ENCODE assay signal across 19 mouse cellular contexts in the genomic region with DNA sequence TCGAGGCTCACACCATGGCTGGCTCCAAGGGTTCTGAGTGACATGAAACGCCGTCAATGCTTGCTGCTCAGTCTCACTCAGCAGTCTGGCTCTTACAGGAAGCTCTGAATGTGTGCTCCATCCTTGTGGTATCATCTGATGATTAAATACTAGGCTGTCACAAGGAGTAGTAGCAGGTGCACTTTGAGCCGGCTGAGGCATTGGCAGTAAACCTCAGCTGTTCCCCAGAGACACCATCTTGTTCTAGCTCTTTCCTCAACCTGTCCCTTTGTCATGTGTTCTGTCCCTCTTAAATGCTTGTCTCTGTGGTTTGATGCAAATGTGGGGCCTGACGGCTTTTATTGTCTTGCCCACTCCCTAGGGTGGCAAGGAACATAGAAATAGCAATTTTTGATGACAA.
DNase-seq lines count a peak whose midpoint lies in the region; ATAC-seq and TF ChIP-seq lines count a peak whose summit lies in the region.
"Had no signal": no experiment of that assay in that cellular context is flagged by ENCODE, and none has a peak within 500 bp of the region (broad histone marks: within the 10 kb centered on the region; RNA-seq: fewer than 3 reads in every experiment).

No protein-coding gene starts in this region.

- no peak overlapping the region for H3K9ac ChIP-seq in forebrain, postnatal 0 days
- no peak overlapping the region for H3K9ac ChIP-seq in forebrain, embryonic 11.5 days (ENCODE audit: low read length)
- H3K9ac ChIP-seq: limb, embryonic 13.5 days; liver, embryonic 15.5 days had no signal

- H3K4me1 ChIP-seq in forebrain, postnatal 0 days (ENCODE audit: insufficient read depth) = peaks cover 6% of the 10 kb centered on the region; the same call in 1 of the 2 replicates
- H3K4me1 ChIP-seq in forebrain, embryonic 11.5 days (replicated peaks; ENCODE audit: control insufficient read depth, insufficient read depth, low read length) = peaks cover 1% of the 10 kb centered on the region
- H3K4me1 ChIP-seq: liver, embryonic 15.5 days had no signal

- H3K27me3 ChIP-seq in forebrain, postnatal 0 days (ENCODE audit: insufficient read depth, low read length) = no peaks in the 10 kb centered on the region
- no peaks in the 10 kb centered on the region for H3K27me3 ChIP-seq in forebrain, embryonic 11.5 days (ENCODE audit: control insufficient read depth, insufficient read depth, low read length)
- H3K27me3 ChIP-seq: liver, embryonic 15.5 days had no signal

- H3K9me3 ChIP-seq in forebrain, postnatal 0 days (ENCODE audit: low read length) = no peaks in the 10 kb centered on the region
- H3K9me3 ChIP-seq in forebrain, embryonic 11.5 days (ENCODE audit: control insufficient read depth, low read length) = no peaks in the 10 kb centered on the region
- H3K9me3 ChIP-seq: limb, embryonic 13.5 days; liver, embryonic 15.5 days; midbrain, embryonic 10.5 days had no signal

- no peaks in the 10 kb centered on the region for H3K36me3 ChIP-seq in forebrain, postnatal 0 days (ENCODE audit: insufficient read depth)
- no peaks in the 10 kb centered on the region for H3K36me3 ChIP-seq in forebrain, embryonic 11.5 days (ENCODE audit: control insufficient read depth, insufficient read depth, low read length)
- H3K36me3 ChIP-seq: G1E; limb, embryonic 13.5 days; liver, embryonic 15.5 days; midbrain, embryonic 10.5 days had no signal

- TF ChIP-seq CTCF in forebrain, postnatal 0 days (IDR thresholded peaks at IDR 0.05; ENCODE audit: low read depth) = no peak
- no peak for TF ChIP-seq CTCF in brain, embryonic 14.5 days (IDR thresholded peaks at IDR 0.05; ENCODE audit: borderline replicate concordance, extremely low read depth, insufficient read depth, insufficient read length)
- TF ChIP-seq CTCF in layer of hippocampus, adult 2 months (conservative IDR thresholded peaks at IDR 0.05) = no peak

- H3K27ac ChIP-seq in forebrain, postnatal 0 days (ENCODE audit: low read depth, low read length) = no peak overlapping the region
- no peak overlapping the region for H3K27ac ChIP-seq in forebrain, embryonic 11.5 days (ENCODE audit: low read depth, low read length)
- H3K27ac ChIP-seq in layer of hippocampus, adult 2 months = no peak overlapping the region
- H3K27ac ChIP-seq: hindbrain, postnatal 0 days; kidney, postnatal 0 days; limb, embryonic 13.5 days; liver, embryonic 15.5 days; midbrain, embryonic 10.5 days had no signal

- TF ChIP-seq POLR2A in brain, embryonic 14.5 days (IDR thresholded peaks at IDR 0.05; ENCODE audit: borderline replicate concordance, extremely low read depth, insufficient read depth, insufficient read length, poor library complexity, severe bottlenecking) = no peak

- WGBS in forebrain, postnatal 0 days = 80% methylated on average over 5 of the region's 5 CpGs
- 87% methylated on average over 5 of the region's 5 CpGs for WGBS in forebrain, embryonic 11.5 days

- ATAC-seq in forebrain, postnatal 0 days = peak; percentile 9; the same call in 1 of the 2 replicates
- no peak for ATAC-seq in forebrain, embryonic 11.5 days (replicated peaks; ENCODE audit: low FRiP score)
- ATAC-seq: hindbrain, postnatal 0 days had no signal

- H3K4me3 ChIP-seq in forebrain, postnatal 0 days (ENCODE audit: low read depth, low read length) = no peak overlapping the region
- no peak overlapping the region for H3K4me3 ChIP-seq in forebrain, embryonic 11.5 days (ENCODE audit: low read depth, low read length)
- H3K4me3 ChIP-seq in layer of hippocampus, adult 2 months = no peak overlapping the region
- H3K4me3 ChIP-seq: erythroblast, embryonic 14.5 days; limb, embryonic 13.5 days; liver, embryonic 15.5 days; midbrain, embryonic 10.5 days had no signal

- no peak overlapping the region for H3K4me2 ChIP-seq in forebrain, postnatal 0 days (ENCODE audit: low read depth)
- H3K4me2 ChIP-seq in forebrain, embryonic 11.5 days (ENCODE audit: low read depth, low read length, severe bottlenecking) = no peak overlapping the region
- H3K4me2 ChIP-seq: limb, embryonic 13.5 days; liver, embryonic 15.5 days had no signal

- no peak for DNase-seq in forebrain, postnatal 0 days
- no peak for DNase-seq in forebrain, embryonic 11.5 days (ENCODE audit: low spot score)
- peak; percentile 54 for DNase-seq in brain, embryonic 14.5 days (ENCODE audit: low read depth)
- peak; percentile 87 to 89 for DNase-seq in spleen, postnatal 36 days (ENCODE audit: low spot score in 2 of 2)
- DNase-seq in thymus, postnatal 4 days = peak; percentile 56
- DNase-seq in layer of hippocampus, adult 2 months (ENCODE audit: low spot score in 2 of 2) = no peak
- DNase-seq in retina, embryonic 14.5 days (ENCODE audit: low spot score) = no peak
- DNase-seq: cerebellum, adult 2 months; heart, adult 11 months; kidney, adult 11 months; lung, postnatal 14 days; right cerebral cortex, adult 18-20 months had no signal

Comparison
In these comparisons a context has a peak if more than half of its experiments do, and no peak if none do; other contexts are left out.
1. DNase-seq: peak in brain, embryonic 14.5 days (single experiment), spleen, postnatal 36 days (2 of 2) and thymus, postnatal 4 days (single experiment); none in forebrain, postnatal 0 days (single experiment), forebrain, embryonic 11.5 days (single experiment), layer of hippocampus, adult 2 months (0 of 2) and retina, embryonic 14.5 days (single experiment).